Mouse (Mus musculus): ENCODE results near the gene Pnlip. TPM values are rescaled to one million over a fixed set of nuclear protein-coding genes. Genes with fewer than 3 reads are reported as not detected.

Pnlip gene
- polyA plus RNA-seq (2017; shearing (Covaris generic)): not detected

GRCm38 (mm10) chr19:58652198-58652597 is at the start of gene Pnlip:
Pnlip (plus strand) TSS chr19:58652498.

DNA sequence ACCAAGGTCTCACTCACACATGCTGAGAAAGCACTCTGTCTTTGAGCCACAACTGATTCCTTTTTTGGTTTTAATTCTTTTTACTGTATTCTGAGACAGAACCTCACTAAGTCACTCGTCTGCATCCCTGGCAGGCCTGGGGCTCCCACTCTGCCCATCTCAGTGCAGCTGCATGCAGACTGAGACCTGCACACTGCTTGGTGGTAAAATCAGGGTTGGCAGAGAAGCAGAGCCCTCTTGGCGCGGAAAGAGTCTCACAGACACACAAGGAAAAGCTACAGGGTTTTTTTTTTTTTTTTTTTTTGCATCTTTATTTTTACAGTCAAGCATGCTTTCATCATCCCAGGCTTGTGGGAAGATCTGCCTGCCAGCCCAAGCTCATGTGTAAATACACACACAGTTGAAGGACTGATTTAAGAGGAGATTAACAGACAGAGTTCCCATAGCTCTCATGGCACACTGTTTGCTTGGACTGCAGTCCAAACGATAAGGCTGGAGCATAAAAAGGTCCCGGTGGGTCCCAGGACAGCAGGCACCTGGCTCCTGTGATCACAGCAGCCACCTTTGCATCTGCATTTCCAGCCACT is 76.2 kb downstream of the Pnlip start, which contains the start of gene Pnliprp1:
TSS of gene Pnliprp1 (plus strand) at position 443 of the 587 bp plus-strand sequence.

Other genes starting within 250 kb of the Pnlip start
- gene Gfra1, start 196.6 kb upstream of the Pnlip start, polyA plus RNA-seq (2017; shearing (Covaris generic)): 2.2 TPM
- gene Ccdc172, start 140.5 kb upstream of the Pnlip start, polyA plus RNA-seq (2017; shearing (Covaris generic)): not detected
- not detected for gene Pnliprp1, start 76.4 kb downstream of the Pnlip start, polyA plus RNA-seq (2017; shearing (Covaris generic))
- gene Pnliprp2, start 107.2 kb downstream of the Pnlip start, polyA plus RNA-seq (2017; shearing (Covaris generic)): not detected
- gene 1700019N19Rik, start 142.0 kb downstream of the Pnlip start, polyA plus RNA-seq (2017; shearing (Covaris generic)): not detected

Data from inflammation-experienced regulatory T-cells, adult 16 weeks (primary cell).